Mouse (Mus musculus): ENCODE data around the gene P3h3.
"Not testable (repeated sequence)": the region's sequence is repeated elsewhere in the genome, so short reads cannot be mapped to it uniquely, and the experiment has no call there.

P3h3 gene

DNA sequence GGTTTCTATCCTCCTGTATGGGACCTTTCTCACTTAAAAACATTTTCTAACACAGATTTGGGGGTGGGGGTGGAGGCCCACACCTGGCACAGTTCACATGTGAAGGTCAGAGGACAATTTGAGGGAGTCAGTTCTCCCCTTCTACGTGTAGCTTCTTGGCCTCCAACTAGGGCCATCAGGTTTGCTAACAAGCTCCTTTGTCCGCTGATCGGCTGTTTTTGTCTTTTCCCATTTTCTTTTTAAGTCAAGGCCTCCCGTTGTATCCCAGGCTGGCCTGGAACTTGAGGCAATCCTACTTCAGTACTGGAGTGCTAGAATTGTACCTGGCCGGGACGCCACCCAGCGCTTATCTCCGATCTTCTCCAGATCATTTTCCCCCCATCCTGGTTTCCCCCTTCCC is 25.9 kb downstream of the P3h3 start:
- no peak for DNase-seq (ENCODE audit: low read depth, low spot score)

DNA sequence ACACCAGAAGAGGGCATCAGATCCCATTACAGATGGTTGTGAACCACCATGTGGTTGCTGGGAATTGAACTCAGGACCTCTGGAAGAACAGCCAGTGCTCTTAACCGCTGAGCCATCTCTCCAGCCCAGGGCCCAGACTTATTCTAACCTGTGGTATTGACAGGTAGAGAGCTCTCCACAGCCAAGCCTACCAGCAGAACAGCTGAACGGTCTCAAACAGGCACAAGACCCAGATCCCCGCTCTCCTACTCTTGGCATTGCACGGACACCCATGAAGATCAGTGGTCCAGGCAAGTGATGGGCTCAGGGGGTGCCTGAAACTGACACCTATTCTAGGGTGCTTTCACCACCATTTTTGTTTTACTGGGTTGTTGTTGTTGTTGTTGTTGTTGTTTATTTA is 26.4 kb downstream of the P3h3 start:
- DNase-seq (ENCODE audit: low read depth, low spot score), result not testable (repeated sequence)

DNA sequence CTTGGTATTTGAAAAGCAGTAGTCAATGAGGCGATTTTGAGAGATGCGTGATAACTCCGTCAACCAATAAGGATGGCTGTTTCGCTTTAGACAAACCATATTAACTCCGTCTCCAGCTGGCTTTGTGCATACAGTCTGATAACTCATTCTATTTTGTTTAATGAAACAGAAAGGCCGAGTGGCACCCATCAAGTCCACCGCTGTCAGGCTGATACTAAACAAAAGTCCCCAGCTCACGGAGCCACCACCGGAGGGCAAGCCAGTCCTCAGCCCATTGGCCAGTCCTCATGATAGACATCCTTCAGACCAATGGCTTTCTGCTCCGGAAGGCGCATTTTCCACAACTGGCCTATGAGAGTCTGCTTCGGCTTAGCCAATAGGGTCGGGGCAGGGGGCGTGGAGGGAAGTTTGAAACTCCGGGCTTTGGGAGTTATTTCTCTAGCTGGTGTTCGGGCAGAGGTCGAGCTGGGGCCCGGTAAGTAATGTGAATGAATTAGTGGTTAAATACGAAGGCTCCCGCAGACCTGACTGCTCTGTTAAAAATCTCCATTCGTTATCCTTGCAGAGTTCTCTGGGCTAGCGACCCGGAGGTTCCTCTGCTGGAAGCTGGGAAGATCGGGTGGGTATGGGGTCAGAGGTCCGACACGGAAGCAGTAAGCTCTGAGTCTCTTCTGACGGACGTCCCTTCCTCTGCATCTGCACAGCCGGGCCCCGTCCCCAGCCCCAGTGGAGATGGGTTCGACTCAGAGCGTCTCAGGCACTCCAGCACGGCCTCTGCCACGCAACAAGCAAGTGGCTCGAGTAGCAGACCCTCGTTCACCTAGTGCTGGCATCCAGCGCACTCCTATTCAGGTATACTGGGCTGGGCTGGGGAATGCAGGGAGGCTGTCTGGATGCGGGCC is 27.5 kb downstream of the P3h3 start:
- peak; percentile 97 for DNase-seq (ENCODE audit: low read depth, low spot score)

DNA sequence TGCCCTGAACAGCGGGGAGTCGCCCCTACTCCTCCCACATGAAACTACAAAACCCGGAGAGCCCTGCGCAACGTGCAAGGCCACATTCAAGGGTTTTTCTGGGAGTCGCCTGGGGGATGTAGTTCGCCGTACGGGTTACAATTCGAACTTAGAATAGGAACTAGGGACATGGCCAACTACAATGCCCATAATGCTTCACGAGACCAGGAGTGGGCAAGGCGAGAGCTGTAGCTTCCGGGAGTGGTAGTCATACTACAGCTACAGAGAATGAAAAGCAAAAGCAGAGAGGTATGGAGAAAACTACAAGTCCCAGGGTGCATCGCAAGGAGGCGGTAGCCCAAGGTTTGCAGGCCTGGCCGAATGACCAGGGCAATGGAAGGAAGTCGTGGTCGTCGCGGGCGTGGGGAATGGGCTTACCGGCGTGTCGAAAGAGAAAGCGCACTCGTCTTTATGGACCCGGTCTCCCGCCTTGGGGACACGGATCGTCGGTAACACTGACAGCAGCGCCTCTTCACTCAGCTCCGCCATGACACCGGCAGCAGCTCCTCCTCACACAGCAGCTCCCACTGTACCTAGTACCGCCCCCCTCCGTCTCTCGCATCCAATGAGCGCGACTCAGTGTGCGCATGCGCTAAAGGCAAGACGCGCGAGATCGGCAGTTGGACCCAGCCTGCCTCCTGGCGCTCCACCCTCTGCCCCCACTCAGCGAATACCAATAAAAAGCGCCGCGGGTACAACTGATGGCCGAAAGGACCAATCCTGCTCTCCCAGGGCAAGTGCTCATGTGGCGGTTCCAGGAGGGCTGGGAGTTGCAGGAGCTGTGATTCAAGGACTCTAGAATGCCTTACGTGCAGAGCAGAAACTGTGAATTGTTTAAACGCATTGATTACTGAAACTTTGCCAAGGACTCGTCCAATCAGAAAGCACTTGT is 28.4 kb downstream of the P3h3 start, which contains the start of the genes Usp5 and Cdca3:
TSS of gene Usp5 (minus strand) at position 617 of the 931 bp plus-strand sequence.
TSS of gene Cdca3 (plus strand) at position 680 of the 931 bp plus-strand sequence.
- peak; percentile 100 for DNase-seq (ENCODE audit: low read depth, low spot score)

DNA sequence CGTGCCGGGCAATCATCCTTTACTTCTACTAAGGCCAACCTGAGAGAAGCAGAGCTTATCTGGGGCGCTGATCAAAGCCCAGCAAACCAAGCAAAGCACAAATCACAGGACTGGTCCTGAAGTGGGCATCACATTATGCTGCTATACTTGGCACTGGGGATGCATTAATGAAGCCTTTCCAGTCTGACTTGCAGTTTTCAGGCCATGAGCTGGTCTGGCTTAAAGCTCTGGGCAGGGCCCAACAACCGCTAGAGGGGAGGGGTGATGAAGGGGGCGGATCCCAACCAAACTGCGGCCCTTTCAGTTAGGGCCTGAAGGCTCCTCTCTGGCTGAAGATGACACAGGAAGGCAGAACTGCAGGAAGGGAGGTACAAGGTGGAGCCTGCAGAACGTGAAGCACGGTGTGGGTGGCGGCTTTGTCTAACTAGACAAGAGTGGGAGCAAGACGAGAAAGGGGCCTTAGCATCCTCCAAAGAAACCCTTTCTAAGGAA is 29.4 kb downstream of the P3h3 start:
- no peak for DNase-seq (ENCODE audit: low read depth, low spot score)

DNA sequence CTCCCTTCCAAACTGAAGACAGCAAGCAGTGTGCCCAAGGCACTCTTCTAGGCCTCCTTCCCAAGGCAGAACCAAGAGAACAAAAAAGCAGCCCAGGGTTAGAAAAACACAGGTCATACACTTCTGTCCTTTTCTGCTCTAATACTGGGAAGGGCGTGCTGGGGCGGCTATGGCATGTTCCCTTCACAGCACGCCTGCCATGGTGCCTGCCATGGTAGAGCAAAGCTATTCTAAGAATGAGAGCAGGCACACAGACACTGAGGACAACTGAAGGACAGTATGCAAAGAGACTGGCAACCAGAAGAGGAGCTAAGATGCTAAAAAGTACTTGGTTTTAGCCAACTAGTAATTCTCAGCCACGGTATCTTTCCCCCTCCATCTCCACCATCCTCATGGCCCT is 35.5 kb downstream of the P3h3 start:
- DNase-seq (ENCODE audit: low read depth, low spot score), result no peak

DNA sequence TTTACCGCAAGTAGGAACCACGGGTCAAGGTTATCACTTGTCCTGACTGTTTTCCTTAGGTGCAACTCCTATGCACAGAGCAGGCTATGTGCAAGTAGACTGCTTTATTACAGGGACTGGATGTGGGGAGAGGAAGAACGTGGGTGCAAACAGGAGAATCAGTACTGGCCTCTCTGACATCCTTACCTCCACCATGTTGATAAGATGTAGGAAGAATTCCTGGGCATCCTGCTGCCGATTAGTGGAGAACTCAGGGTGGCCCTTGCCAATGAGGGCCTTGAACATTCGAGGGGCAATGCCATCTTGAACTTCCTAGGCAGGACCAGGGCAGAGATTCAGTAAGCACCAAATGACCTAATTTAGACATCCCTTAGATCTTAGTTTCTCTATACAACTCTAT is 36.7 kb downstream of the P3h3 start:
- DNase-seq (ENCODE audit: low read depth, low spot score), result no peak

DNA sequence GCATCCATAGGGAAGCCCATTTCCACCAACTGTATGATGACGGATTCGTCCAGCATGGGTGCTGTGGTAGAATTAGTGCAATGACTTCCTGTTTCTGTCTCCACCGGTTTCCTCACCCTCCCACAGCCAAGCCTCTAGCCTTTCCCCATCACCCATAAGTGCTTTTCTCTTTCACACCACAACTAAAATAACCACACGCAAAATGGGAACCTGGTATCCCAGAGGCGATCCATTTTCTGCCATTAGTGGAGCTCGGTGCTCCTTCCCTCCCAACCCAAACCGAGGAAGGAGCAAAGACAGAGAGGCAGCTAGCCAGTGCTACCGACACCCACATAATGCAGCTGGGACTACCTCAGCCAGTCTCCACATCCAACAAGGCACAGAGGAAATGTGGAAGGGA is 39.6 kb downstream of the P3h3 start:
- DNase-seq (ENCODE audit: low read depth, low spot score), result no peak

DNA sequence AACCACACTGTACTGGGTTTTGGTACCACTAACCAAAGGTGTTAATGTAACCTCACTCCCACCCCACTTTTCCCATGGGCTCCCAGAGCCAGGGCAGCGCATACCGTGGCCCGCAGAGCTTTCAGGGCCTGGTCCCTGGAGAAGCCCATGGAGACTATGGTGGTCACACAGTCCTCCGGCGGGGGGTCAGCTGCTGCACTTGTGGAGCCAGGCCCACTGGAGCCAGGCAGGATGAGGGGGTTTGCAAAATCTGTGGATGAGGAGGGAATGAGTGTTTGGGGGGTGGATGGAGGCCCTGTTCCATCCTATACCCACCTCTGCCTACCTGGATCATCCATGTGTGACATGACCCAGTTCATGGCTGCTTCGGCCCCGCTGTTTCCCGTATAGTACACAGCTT is 40.0 kb downstream of the P3h3 start:
- no peak for DNase-seq (ENCODE audit: low read depth, low spot score)

DNA sequence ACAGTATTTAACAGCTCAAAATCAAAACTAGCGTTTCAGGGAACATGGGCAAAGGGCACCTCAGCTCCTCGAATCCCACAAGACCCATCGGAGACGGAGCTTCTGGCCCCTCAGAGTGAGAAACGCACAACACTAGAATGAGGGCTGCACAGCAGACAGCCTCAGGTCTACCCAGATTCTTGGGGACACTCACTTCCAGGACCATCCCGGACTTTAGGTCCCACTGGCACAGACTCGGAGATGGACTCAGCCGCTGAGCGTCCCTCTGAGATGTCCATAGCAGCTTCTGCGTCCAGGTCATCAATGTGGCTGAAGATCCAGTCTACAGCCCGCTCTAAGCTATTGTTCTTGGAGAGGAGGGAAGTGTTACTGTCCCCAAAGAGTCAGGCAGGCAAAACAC is 40.4 kb downstream of the P3h3 start:
- no peak for DNase-seq (ENCODE audit: low read depth, low spot score)

DNA sequence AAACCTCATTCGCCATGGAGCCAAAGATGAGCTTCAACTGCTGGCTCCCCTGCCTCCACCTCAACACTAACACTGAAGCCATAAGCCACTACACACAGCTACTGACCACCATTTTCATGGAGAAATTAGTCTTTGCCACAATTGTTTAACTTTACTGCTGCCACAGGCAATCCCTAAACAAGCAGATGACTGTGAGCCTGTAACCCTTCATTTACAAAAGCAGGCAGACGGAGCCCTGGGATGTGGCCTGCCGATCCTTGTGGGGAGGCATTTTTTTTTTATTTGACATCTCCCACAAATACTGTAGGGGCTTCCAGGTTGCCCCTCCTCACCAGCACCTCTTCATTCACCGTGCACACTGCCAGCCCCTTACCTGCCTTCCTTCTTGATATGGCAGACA is 40.9 kb downstream of the P3h3 start:
- DNase-seq (ENCODE audit: low read depth, low spot score), result no peak

DNA sequence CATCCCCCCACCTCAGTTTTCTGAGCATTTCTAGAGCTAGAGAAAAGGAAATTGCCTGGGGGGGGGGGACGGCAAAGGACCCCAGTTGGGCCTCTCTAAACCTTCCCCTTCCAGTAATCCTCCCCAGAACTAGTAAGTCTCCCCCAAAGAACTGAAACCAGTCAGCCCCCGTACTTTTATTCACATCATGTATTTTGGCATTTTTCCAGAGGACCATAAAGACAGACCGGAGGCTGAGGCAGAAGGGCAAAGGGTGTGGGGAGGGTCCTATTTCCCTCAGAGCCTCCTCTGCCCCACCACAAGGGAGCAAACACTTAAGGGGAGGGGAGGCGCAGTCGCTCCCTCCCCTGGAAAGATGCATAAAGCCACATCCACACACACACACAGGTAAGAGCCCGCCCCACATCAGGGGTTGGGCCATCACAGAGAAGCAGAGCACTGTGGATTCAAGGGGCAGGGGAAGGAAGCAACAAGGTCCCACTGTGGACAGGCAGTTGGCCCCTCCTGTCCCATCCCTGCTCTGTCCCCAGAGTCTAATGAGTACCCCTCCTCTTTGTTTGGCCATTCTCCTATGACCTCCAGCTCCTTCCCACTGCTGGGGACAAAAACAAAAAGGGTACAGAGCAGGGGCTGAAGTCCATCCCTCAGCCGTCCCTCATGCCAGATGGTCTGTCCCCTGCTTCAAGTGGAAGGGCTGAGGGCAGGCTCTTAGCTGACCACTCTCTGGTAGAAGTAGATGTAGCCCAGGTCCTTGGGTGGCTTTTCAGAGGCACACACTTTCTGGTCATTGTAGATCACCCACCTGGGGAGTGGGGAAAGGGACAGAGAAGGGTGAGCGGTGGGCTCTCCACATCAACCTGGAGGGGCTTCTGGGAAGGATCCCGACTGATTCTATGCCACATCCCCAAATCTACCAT is 42.4 kb downstream of the P3h3 start:
- DNase-seq (ENCODE audit: low read depth, low spot score), result no peak

DNA sequence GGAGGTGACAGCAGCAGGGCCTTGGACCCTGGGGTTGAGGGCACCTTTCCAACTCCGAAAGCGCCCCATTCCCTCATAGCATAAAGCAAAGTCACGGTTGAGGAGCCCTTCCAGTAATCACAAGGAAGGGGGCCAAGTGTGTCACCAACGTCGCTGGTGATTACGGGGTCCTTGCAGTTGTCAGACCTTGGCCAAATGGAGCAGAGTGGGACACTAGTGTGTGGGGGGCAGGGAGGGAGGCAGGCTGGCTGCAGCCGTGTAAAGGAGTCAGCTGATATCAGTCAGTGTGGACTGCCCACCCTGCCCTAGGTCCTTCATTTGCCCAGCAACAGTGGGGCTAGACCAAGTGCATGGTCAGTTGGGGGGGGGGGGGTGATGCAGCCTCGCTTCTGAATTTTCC is 43.1 kb downstream of the P3h3 start:
- DNase-seq (ENCODE audit: low read depth, low spot score), result no peak

DNA sequence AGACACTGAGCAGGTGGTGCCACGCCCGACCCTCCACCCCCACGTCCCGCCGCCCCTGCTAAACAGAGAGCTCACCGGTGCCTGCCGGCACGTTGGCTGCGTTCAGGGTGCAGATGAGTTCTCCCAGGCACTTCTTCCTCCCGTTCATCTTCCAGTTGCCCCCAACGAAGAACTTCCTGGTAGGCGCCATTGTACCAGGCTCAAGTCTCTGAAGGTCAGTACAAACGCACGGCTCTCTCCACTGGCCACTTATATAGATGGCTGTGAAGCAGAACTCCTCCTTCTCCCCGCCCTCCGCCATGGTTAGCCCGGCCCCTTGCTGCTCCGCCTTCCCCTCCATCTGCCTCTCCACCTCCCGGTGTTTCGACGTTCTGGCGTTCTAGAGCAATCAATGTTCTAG is 43.6 kb downstream of the P3h3 start, which contains the start of gene Tpi1:
TSS of gene Tpi1 (minus strand) at position 364 of the 400 bp plus-strand sequence.
- peak; percentile 81 for DNase-seq (ENCODE audit: low read depth, low spot score)

DNA sequence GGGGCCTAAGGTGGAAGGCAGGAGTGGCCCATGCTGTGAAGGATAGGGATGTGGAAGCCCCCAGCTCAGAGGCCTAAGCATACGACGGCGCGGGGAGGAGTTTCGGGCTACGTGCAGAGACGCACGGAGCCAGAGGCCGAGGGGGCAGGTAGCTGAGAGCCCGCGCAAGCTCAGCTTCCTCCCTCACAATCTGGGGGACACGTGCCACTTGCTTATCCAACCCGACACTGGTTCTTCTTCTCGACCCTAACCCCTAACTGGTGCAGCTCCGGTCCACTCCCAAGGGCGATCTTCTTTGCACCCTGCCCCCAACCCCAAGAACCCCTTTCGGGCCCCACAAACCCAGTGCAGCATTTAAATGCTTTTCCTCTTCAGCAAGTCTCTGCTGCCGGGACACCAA is 44.1 kb downstream of the P3h3 start:
- DNase-seq (ENCODE audit: low read depth, low spot score), result no peak

DNA sequence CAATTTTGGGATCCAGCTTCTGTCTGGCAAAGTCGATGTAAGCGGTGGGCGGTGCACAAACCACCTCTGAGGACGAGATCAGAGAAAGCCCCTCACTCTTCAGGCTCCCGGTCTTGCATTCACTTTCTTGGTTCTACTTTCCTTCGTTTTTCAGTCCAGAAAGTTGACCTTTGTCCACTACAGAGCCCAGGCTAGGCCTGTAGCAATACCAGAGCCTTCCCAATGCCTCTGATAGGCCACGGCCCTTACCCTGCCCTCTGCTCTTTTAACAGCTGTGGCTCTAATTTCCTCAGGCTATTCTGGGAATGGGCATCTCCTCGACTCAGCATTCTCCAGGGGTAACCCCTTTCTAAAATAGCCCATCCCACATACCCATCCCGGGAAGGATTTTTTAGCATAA is 44.7 kb downstream of the P3h3 start:
- no peak for DNase-seq (ENCODE audit: low read depth, low spot score)

DNA sequence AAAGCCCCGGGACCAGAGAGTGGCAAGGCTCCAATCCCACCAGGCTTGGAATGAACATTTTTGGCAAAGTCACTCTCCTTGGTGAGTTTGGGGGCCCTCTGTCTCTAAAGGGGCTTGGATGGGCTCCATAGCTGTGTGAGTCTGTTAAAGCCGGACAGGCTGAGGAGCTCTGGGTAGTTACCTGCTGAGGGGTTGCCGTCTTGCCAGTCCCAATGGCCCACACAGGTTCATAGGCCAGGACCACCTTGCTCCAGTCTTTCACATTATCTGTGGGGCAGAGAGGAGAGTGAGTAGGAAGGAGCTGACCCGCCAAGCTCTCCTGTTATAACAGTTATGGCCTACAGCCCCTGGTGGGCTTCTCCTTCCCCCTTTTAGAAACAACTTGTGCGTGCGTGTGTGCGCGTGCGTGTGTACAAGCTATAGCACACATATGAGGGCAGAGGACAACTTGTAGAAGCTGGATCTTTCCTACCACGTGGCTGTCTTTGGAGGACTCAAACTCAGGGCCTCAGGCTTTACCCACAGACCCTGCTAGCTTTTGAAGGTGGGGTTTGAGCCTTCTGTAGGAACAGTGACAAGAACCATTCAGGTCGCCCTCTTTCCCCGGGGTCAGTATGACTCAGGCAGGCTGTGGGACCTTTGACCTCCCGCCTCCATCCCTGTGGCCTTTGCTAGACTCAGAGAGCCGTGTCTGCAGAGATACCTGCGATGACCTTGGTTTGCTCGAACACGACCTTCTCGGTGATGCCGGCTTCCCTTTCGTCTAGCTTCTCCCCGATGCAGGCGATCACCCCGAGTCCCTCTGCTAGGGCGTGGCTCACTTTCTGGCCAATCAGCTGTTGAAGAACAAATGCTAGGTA is 45.6 kb downstream of the P3h3 start:
- no peak for DNase-seq (ENCODE audit: low read depth, low spot score)

DNA sequence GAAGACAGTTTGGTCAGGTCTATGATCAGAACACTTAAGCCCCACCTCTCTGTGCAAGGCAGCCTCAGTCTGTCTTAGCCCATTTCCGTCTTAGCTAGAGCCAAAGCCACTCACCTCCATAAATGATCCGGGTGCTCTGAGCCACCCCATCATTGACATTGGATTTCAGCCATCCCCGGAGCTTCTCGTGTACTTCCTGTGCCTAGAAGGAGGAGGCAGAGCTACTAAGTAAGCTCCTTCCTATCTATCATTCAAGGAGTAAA is 46.2 kb downstream of the P3h3 start:
- no peak for DNase-seq (ENCODE audit: low read depth, low spot score)

DNA sequence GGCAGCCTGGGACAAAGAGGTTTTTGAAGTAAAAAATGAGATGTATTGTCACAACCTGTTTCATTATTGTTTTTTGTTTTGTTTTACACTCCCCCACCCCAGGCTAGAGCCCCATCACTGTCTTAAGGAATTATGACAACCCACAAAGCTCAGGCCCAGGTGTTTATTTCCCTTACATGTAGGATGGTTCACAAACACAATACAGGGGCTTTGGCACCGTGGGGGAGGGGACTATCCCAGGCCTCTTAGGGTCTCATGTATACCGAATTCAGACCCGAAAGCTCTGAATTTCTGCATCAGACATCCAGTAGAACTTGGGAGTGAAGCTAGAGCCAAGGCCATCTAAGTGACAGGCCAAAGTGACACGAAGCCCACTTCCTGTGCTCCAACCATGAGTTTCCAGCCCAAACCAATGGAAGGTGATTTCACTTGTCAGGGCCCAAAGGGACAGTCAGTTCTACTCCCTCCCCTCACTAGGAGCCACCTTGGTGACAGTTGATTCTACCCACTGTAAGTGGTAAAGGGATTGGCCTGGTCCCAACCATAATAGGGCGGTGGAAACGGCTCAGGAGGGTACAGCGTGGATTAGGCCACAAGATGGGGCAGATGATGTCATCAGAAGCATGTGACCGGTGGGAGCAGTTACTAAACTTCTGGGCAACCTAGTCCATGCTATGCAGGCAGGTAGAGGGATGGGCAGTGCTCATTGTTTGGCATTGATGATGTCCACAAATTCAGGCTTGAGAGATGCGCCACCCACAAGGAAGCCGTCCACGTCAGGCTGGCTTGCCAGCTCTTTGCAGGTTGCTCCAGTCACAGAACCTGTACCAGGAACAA is 46.8 kb downstream of the P3h3 start:
- DNase-seq (ENCODE audit: low read depth, low spot score), result not testable (repeated sequence)
